16 mouse cellular contexts compared by ENCODE assay signal in the genomic region with DNA sequence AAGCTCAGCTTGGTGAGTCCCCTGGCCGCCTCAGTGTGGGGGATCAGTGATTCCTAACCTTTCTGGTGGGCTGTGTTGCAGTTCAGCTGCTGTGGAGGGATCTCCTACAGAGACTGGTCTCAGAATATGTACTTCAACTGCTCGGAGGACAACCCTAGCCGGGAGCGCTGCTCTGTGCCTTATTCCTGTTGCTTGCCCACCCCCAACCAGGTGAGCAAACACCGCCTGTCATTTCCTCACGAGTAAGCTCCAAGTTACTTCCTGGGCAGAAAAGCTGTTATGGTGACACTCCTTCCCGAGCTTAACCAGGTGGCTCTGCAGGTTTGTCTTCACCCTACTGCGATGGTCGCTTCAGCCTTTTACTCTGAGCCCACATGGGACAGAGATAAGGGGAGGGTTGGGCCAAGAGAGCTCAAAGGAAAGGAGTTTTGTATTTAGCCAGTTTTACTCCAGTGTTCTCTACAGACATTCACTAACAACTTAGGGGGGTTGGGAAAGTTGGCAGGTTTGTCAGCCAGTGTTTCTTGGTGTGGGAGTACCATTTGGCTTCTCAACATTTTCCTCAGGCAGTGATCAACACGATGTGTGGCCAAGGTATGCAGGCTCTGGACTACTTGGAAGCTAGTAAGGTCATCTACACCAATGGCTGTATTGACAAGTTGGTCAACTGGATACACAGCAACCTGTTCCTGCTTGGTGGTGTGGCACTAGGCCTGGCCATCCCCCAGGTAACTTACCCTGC. TPM values are rescaled to one million over a fixed set of nuclear protein-coding genes. Genes with fewer than 3 reads are reported as not detected.
DNase-seq lines count a peak whose midpoint lies in the region; ATAC-seq and TF ChIP-seq lines count a peak whose summit lies in the region.
"Had no signal": no experiment of that assay in that cellular context is flagged by ENCODE, and none has a peak within 500 bp of the region (broad histone marks: within the 10 kb centered on the region; RNA-seq: fewer than 3 reads in every experiment).

No protein-coding gene starts in this region.

- WGBS in cerebellum, adult 2 months: 81% methylated on average over 10 of the region's 10 CpGs
- 51% methylated on average over 10 of the region's 10 CpGs for WGBS in stomach, embryonic 14.5 days
- WGBS in kidney, embryonic 15.5 days: 72% methylated on average over 10 of the region's 10 CpGs

- no peak for DNase-seq in cerebellum, adult 2 months
- no peak for DNase-seq in cerebellum, postnatal 14 days
- DNase-seq in left cerebral cortex, adult 2 months (ENCODE audit: extremely low spot score in 1 of 2, low spot score in 2 of 2): peak in 1 of 2 experiments; percentile 22
- DNase-seq in left cerebral cortex, postnatal 10 days (ENCODE audit: extremely low spot score in 1 of 2, low spot score in 2 of 2): no peak
- DNase-seq in fat pad, adult 2 months (ENCODE audit: extremely low read depth, low read depth, low spot score): peak; percentile 94
- no peak for DNase-seq in retina, postnatal 1 day
- DNase-seq: adrenal gland, postnatal 14 days; lung, adult 18-20 months; lung, postnatal 36 days had no signal

- no peaks in the 10 kb centered on the region for H3K27me3 ChIP-seq in cerebellum, adult 2 months (ENCODE audit: control insufficient read depth, insufficient read depth, low read length)
- no peaks in the 10 kb centered on the region for H3K27me3 ChIP-seq in stomach, embryonic 14.5 days (ENCODE audit: control insufficient read depth, insufficient read depth, low read length)
- H3K27me3 ChIP-seq in kidney, embryonic 15.5 days: peaks cover 6% of the 10 kb centered on the region; the same call in 1 of the 2 replicates
- H3K27me3 ChIP-seq: limb, embryonic 13.5 days had no signal

- peak; percentile 23; the same call in 1 of the 2 replicates for ATAC-seq in stomach, embryonic 14.5 days (ENCODE audit: insufficient number of reproducible peaks, insufficient read depth, low FRiP score, low read depth)
- ATAC-seq in kidney, embryonic 15.5 days (replicated peaks; ENCODE audit: low FRiP score): no peak

- no peak overlapping the region for H3K4me3 ChIP-seq in cerebellum, adult 2 months (replicated peaks; ENCODE audit: insufficient read depth, low read depth, low read length)
- H3K4me3 ChIP-seq in left cerebral cortex, adult 2 months: no peak overlapping the region
- no peak overlapping the region for H3K4me3 ChIP-seq in stomach, embryonic 14.5 days (ENCODE audit: low read depth, low read length)
- H3K4me3 ChIP-seq in kidney, embryonic 15.5 days (replicated peaks): no peak overlapping the region
- H3K4me3 ChIP-seq: embryonic facial prominence, embryonic 13.5 days; limb, embryonic 13.5 days; midbrain, embryonic 10.5 days had no signal

- H3K4me2 ChIP-seq in stomach, embryonic 14.5 days (replicated peaks; ENCODE audit: low read depth, low read length): no peak overlapping the region
- no peak overlapping the region for H3K4me2 ChIP-seq in kidney, embryonic 15.5 days

- no peak for TF ChIP-seq POLR2A in cerebellum, adult 2 months (IDR thresholded peaks at IDR 0.05; ENCODE audit: borderline replicate concordance, insufficient read depth, low read length)

- TF ChIP-seq CTCF in cerebellum, adult 2 months (IDR thresholded peaks at IDR 0.05; ENCODE audit: borderline replicate concordance, insufficient read depth, low read depth, low read length): no peak
- TF ChIP-seq CTCF in left cerebral cortex, adult 2 months (IDR thresholded peaks at IDR 0.05): no peak

- peaks cover 18% of the 10 kb centered on the region for H3K4me1 ChIP-seq in cerebellum, adult 2 months (ENCODE audit: control insufficient read depth, insufficient read depth, low read length)
- H3K4me1 ChIP-seq in stomach, embryonic 14.5 days (ENCODE audit: control insufficient read depth, insufficient read depth, low read length): peaks cover 8% of the 10 kb centered on the region; the same call in 1 of the 2 replicates
- peaks cover 23% of the 10 kb centered on the region for H3K4me1 ChIP-seq in kidney, embryonic 15.5 days

- intact Hi-C loops in left cerebral cortex, adult 2 months (cut with DNase I): no loop called here
- intact Hi-C loops in left cerebral cortex, postnatal 10 days (cut with DNase I): no loop called here

- H3K9me3 ChIP-seq in stomach, embryonic 14.5 days (ENCODE audit: control insufficient read depth, low read depth, low read length): no peaks in the 10 kb centered on the region
- H3K9me3 ChIP-seq in kidney, embryonic 15.5 days (replicated peaks): no peaks in the 10 kb centered on the region
- H3K9me3 ChIP-seq: embryonic facial prominence, embryonic 13.5 days; limb, embryonic 13.5 days; midbrain, embryonic 10.5 days had no signal

- H3K27ac ChIP-seq in cerebellum, adult 2 months (ENCODE audit: insufficient read depth, low read length): peak overlapping the region; percentile 87; the same call in 1 of the 2 replicates
- peak overlapping the region; percentile 77 for H3K27ac ChIP-seq in left cerebral cortex, adult 2 months
- H3K27ac ChIP-seq in stomach, embryonic 14.5 days (ENCODE audit: low read length): peak overlapping the region; percentile 3; the same call in 1 of the 2 replicates
- H3K27ac ChIP-seq in kidney, embryonic 15.5 days: no peak overlapping the region
- H3K27ac ChIP-seq: hindbrain, embryonic 14.5 days; midbrain, embryonic 10.5 days had no signal

- no peaks in the 10 kb centered on the region for H3K36me3 ChIP-seq in stomach, embryonic 14.5 days (ENCODE audit: control insufficient read depth, insufficient read depth, low read length)
- no peaks in the 10 kb centered on the region for H3K36me3 ChIP-seq in kidney, embryonic 15.5 days
- H3K36me3 ChIP-seq: embryonic facial prominence, embryonic 13.5 days; limb, embryonic 13.5 days had no signal

- no peak overlapping the region for H3K9ac ChIP-seq in stomach, embryonic 14.5 days (replicated peaks; ENCODE audit: low read depth, low read length)
- H3K9ac ChIP-seq in kidney, embryonic 15.5 days: no peak overlapping the region
- H3K9ac ChIP-seq: hindbrain, embryonic 14.5 days had no signal

RNA-seq across cellular contexts. Expression of a gene that starts 18.5 kb away (rescaled TPM):
- polyA plus RNA-seq in cerebellum, adult 2 months (2012; rRNA removed): 12.6 and 13.6 TPM in 2 replicates
- total RNA-seq in left cerebral cortex, adult 2 months (2021): 1 to 10 TPM; 9.0 to 9.2 TPM
- 10 to 100 TPM; 10.6 to 11.3 TPM for total RNA-seq in left cerebral cortex, postnatal 10 days (2021)
- polyA plus RNA-seq in stomach, embryonic 14.5 days (2014; fragmentation: Nextera tagmentation; extraction: Ambion mirVana): 49.8 and 58.4 TPM in 2 replicates
- polyA plus RNA-seq in kidney, embryonic 15.5 days (2015; fragmentation: Nextera tagmentation; extraction: Ambion mirVana): 50.7 and 55.0 TPM in 2 replicates
- total RNA-seq: neutrophil, adult 5-6 weeks had no signal

RNA-seq across cellular contexts. Expression of a gene that starts 22.8 kb away (rescaled TPM):
- 27.2 and 27.9 TPM in 2 replicates for polyA plus RNA-seq in cerebellum, adult 2 months (2012; rRNA removed)
- 10 to 100 TPM; 27.5 to 28.2 TPM for total RNA-seq in left cerebral cortex, adult 2 months (2021)
- 10 to 100 TPM; 18.8 to 20.4 TPM for total RNA-seq in left cerebral cortex, postnatal 10 days (2021)
- 2.2 and 2.3 TPM in 2 replicates for polyA plus RNA-seq in stomach, embryonic 14.5 days (2014; fragmentation: Nextera tagmentation; extraction: Ambion mirVana)
- polyA plus RNA-seq in kidney, embryonic 15.5 days (2015; fragmentation: Nextera tagmentation; extraction: Ambion mirVana): 19.0 and 19.2 TPM in 2 replicates

RNA-seq across cellular contexts. Expression of a gene that starts 51.0 kb away (rescaled TPM):
- 123 and 125 TPM in 2 replicates for polyA plus RNA-seq in cerebellum, adult 2 months (2012; rRNA removed)
- total RNA-seq in left cerebral cortex, adult 2 months (2021): 100 to 1,000 TPM; 137 to 141 TPM
- 10 to 100 TPM; 67.9 to 75.9 TPM for total RNA-seq in left cerebral cortex, postnatal 10 days (2021)
- polyA plus RNA-seq in stomach, embryonic 14.5 days (2014; fragmentation: Nextera tagmentation; extraction: Ambion mirVana): 33.9 and 35.1 TPM in 2 replicates
- polyA plus RNA-seq in kidney, embryonic 15.5 days (2015; fragmentation: Nextera tagmentation; extraction: Ambion mirVana): 16.1 and 16.5 TPM in 2 replicates
